Mouse (Mus musculus) testis, adult 2 months (tissue): Measurements from ENCODE around the gene Retreg3. TPM values are rescaled to one million over a fixed set of nuclear protein-coding genes. Genes with fewer than 3 reads are reported as not detected.

Experiments used
- H3K27ac ChIP-seq: fragments of 200-500 bp; 2 replicates; pipeline ENCODE4 v1.5.1; 2012; ENCODE audit warnings: low read depth, low read length; ENCODE audit not compliant: control insufficient read depth, insufficient read depth
- H3K27me3 ChIP-seq: fragments of 200-500 bp; 2 replicates; pipeline ENCODE4 v1.6.1; 2012; ENCODE audit warnings: mild to moderate bottlenecking, low read length, moderate library complexity; ENCODE audit not compliant: control insufficient read depth, insufficient read depth
- H3K36me3 ChIP-seq: fragments of 200-500 bp; 2 replicates; pipeline ENCODE4 v1.6.1; 2012; ENCODE audit warnings: mild to moderate bottlenecking, low read length; ENCODE audit not compliant: control insufficient read depth, insufficient read depth
- H3K4me1 ChIP-seq: fragments of 200-500 bp; 2 replicates; pipeline ENCODE4 v1.6.1; 2012; ENCODE audit warnings: low read length; ENCODE audit not compliant: control insufficient read depth, insufficient read depth
- H3K4me3 ChIP-seq: fragments of 200-500 bp; 2 replicates; pipeline ENCODE4 v1.5.1; 2012; ENCODE audit warnings: low read depth, mild to moderate bottlenecking, low read length, moderate library complexity, mixed read lengths; ENCODE audit not compliant: control insufficient read depth
- CTCF ChIP-seq: fragments of 200-500 bp; IDR thresholded peaks from 2 replicates; pipeline ENCODE4 v1.5.1; 2012; ENCODE audit warnings: low read depth, mild to moderate bottlenecking, inconsistent platforms, low read length, moderate library complexity; ENCODE audit not compliant: control insufficient read depth, insufficient read depth, insufficient replicate concordance
- POLR2A ChIP-seq: fragments of 200-500 bp; IDR thresholded peaks from 2 replicates; pipeline ENCODE4 v1.6.1; 2012; ENCODE audit warnings: low read depth, mild to moderate bottlenecking, inconsistent platforms, low read length, moderate library complexity; ENCODE audit not compliant: control insufficient read depth
- polyA plus RNA-seq: library from polyadenylated mRNA; depleted of rRNA; stranded (reverse); fragments of >200 nt; gene quantifications from 2 replicates; pipeline ENCODE4 v1.2.3, GENCODE M21; 2012

Gene Retreg3
- polyA plus RNA-seq, 1 experiment, result 53.8 TPM

DNA sequence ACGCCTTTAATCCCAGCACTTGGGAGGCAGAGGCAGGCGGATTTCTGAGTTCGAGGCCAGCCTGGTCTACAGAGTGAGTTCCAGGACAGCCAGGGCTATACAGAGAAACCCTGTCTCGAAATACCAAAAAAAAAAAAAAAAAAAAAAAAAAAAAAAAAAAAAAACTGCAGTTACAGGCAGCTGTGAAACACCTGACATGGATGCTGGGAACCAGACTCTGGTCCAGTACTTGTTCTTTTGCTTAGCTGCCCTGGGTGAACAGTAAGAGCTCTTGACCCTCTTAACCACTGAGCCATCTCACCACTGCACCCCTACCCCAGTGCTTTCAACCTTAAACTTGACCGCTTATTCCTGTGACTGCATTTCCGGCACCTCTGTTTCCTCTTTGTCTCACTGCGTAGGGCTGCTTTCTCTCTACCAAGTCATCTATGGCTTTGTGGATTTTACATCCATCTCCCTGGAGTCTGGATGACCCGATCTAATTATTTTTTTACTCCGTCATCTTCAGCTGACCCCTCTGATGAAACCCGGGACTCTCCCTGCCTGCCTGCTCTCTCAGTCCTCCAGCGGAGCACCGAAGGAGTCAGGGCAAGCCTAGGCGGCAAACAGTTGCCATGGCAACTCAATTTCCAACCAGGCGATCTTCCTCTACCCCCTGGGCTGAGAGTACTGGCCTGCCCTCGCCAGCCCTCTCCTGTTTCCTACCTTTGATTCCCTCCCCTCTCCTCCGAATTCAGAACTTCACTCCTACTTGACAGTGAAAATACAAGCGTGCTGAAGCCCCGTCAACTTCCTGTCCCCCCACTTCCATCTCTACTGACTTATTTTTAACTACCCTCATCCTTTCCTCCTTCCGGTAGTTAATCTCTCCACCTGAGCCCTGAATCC lies 23.9 kb upstream of the Retreg3 start:
- 0 out of 2 replicates have a peak, but pooled peaks cover 3% of the 10 kb centered on the region for H3K27me3 ChIP-seq
- peak overlapping the region; percentile 63 for H3K4me3 ChIP-seq
- peaks cover 11% of the 10 kb centered on the region for H3K4me1 ChIP-seq
- H3K36me3 ChIP-seq, result no peaks in the 10 kb centered on the region
- TF ChIP-seq CTCF (no peak), POLR2A (peak; percentile 35; the same call in 1 of the 2 replicates)
- no peak overlapping the region for H3K27ac ChIP-seq

DNA sequence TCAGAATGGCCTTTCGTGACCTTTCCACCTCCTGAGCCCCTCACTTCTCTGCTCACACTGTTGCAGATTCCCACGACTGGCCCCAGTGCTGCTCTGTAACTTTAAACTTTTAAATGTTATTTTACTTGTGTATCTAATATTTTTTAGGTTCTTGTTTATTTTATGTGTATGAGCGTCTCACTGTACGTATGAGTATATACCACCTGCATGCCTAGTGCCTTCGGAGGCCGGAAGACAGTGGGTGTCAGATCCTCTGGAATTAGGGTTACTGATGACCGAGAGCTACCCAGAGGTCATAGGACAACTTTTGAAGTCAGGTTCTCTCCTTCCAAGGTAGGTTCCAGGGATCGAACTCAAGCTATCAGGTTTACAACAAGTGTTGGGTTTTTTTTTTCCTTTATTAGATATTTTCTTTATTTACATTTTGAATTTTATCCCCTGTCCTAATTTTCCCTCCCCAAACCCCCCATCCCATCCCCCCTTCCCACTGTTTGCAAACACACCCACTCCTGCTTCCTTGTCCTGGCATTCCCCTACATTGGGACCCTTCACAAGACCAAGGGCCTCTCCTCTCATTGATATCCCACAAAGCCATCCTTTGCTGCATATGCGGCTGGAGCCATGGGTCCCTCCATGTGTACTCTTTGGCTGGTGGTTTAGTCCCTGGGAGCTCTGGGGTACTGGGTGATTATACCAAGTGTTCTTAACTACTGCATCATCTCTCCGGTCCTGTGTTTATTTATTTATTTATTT lies 22.7 kb upstream of the Retreg3 start:
- no peak overlapping the region for H3K27ac ChIP-seq
- H3K4me1 ChIP-seq, result peaks cover 13% of the 10 kb centered on the region
- no peaks in the 10 kb centered on the region for H3K36me3 ChIP-seq
- TF ChIP-seq POLR2A (no peak), CTCF (no peak)
- H3K4me3 ChIP-seq, result no peak overlapping the region
- 0 out of 2 replicates have a peak, but pooled peaks cover 3% of the 10 kb centered on the region for H3K27me3 ChIP-seq

DNA sequence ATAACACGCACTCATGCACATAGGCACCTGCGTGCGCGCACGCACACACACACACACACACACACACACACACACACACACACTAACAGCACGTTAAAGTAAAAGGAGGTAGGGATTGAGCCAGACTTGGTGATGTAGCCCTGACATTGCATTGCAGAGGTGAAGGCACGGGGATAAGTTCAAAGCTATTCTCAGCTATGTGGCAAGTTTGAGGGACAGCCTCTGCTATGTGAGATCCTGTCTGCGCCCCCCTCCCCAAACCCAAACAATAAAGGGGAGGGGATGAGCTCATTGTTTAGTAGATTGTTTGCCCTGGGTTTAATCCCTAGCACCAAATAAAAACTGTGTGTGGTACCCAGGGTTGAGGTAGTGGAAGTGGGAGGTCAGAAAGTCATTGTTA lies 21.4 kb upstream of the Retreg3 start:
- TF ChIP-seq POLR2A, result no peak
- TF ChIP-seq CTCF, result no peak

DNA sequence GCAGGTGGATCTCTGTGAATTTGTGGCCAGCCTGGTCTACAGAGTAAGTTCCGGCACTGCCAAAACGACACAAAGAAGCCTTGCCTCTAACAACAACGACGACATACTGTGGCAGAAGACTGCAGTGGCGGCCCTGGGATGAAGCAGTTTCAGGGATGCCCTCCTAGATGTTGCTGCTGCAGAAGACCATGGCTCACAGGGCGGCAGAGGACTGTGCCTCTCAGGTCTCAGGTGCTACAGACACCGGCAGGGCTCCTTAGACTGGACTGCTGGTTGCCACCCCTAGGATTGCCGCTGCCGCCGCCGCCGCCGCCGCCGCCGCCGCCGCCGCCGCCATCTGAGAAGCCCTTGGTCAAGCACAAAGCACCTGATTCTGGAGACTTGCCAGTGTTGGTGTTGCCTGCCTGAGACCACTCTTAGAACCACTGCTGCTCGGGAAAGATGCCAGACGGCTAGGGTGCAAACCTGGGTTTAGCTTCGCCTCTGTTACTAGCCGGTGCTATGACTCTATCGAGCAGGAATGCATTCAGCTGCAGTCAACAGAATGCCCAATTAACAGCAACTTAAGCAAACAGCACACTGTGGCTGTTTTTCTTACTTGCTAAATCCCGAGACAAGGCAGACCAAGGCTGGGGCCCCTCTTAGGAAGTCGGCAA lies 20.6 kb upstream of the Retreg3 start:
- TF ChIP-seq CTCF (no peak), POLR2A (no peak)
- no peaks in the 10 kb centered on the region for H3K36me3 ChIP-seq
- 0 out of 2 replicates have a peak, but pooled peaks cover 3% of the 10 kb centered on the region for H3K27me3 ChIP-seq
- peaks cover 9% of the 10 kb centered on the region for H3K4me1 ChIP-seq
- H3K4me3 ChIP-seq, result peak overlapping the region; percentile 43
- no peak overlapping the region for H3K27ac ChIP-seq

More for the DNA sequence above, 21.4 kb upstream of the Retreg3 start:
- Histone ChIP-seq H3K4me3 (no peak overlapping the region), H3K27ac (no peak overlapping the region), H3K36me3 (no peaks in the 10 kb centered on the region), H3K4me1 (peaks cover 9% of the 10 kb centered on the region), H3K27me3 (0 out of 2 replicates have a peak, but pooled peaks cover 3% of the 10 kb centered on the region)

DNA sequence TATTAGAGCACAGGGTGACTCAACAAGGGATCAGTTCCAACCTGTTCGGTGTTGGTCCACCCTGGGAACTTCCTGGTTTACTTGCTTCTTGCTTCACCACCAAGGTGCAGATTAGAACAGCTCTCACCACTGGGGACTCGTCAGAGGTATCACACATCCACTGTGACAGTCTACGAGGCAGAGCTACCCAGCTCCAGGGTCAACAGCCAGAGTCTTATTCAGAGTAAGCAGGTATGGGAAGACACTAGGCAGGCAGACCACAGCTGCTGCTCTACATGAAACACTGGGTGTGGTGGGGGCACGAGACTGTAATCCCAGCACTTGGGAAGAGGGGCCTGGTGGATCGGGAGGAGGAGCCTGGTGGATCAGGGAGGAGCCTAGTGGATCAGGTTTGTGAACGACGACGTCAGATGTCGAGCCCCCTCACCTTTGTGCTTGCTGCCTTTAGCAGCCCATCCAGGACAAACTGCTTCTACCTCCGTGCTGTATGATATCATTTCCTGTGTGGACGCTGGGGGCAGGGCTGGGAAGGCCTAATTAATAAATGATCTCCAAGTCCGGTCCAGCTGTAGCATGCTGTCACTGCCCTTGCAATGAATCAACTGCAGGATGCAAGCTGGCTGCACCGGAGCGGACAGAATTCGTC lies 19.0 kb upstream of the Retreg3 start:
- no peak overlapping the region for H3K4me3 ChIP-seq

DNA sequence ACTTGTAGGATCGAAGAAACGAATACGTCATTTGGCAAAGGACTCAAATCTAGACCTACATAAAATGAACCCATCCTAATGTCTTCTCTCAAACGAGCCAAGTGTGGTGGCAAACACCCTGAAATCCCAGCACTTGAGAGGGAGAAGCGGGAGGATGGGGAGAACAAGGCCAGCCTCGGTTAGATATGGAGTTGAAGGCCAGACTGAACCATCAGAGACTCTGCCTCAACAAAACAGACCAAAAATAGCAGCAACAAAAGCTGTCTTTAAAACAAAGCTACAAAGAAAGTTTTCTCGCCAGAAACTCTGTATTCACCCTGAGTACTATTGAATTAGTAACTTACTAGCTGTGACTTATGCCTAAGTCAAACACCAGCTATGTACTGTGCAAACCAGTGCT lies 17.3 kb upstream of the Retreg3 start:
- Histone ChIP-seq H3K4me3 (no peak overlapping the region), H3K36me3 (no peaks in the 10 kb centered on the region), H3K27ac (no peak overlapping the region), H3K4me1 (peaks cover 5% of the 10 kb centered on the region), H3K27me3 (0 out of 2 replicates have a peak, but pooled peaks cover 3% of the 10 kb centered on the region)
- TF ChIP-seq CTCF, result no peak
- no peak for TF ChIP-seq POLR2A

More for the DNA sequence above, 19.0 kb upstream of the Retreg3 start:
- H3K27me3 ChIP-seq, result 0 out of 2 replicates have a peak, but pooled peaks cover 3% of the 10 kb centered on the region
- TF ChIP-seq POLR2A (no peak), CTCF (no peak)
- no peaks in the 10 kb centered on the region for H3K36me3 ChIP-seq
- peaks cover 5% of the 10 kb centered on the region for H3K4me1 ChIP-seq
- no peak overlapping the region for H3K27ac ChIP-seq
